Mouse (Mus musculus) urinary bladder, adult 2 months (tissue): ENCODE data around the gene Ghrh. TPM values are rescaled to one million over a fixed set of nuclear protein-coding genes. Genes with fewer than 3 reads are reported as not detected.

Source experiments
- DNase-seq: peaks from one replicate; pipeline ENCODE4 v3.0.0; 2022; ENCODE audit warnings: low spot score
- polyA plus RNA-seq: library from polyadenylated mRNA; depleted of rRNA; stranded (reverse); fragments of >200 nt; gene quantifications from 2 replicates; pipeline ENCODE4 v1.2.3, GENCODE M21; 2012

Ghrh gene
- polyA plus RNA-seq, 1 experiment: not detected

DNA sequence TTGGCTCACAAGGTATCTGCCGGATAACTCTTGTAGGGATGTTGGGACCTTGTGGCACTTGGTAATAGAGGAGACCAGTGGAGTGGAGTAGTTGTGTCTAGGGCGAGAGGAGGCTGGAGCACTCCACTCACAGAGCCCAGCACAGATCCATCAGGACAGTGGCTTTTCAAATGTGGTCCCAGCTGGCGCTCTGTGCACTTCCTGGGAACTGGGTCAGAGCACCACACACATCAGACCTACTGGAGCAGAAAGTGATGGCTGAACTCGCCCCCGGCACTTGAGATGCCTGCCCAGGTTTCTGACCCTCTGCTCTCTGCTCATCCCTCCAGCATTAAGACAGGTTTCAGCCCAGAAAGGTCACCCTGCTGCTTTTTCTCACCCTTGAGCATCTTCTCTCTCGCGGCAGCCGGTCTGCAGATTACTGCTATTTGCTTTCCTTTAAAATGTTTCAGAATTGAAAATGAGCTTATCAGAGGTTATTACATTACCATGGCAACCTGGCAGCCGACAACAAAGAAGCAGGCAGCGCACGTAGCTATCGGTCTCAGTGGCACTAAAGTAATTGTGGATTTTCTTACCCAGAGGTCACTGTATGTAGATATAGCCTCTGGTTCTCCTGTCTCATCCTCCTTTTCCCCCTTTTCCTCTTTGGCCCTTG lies 1.9 kb upstream of the Ghrh start:
- DNase-seq: no peak

DNA sequence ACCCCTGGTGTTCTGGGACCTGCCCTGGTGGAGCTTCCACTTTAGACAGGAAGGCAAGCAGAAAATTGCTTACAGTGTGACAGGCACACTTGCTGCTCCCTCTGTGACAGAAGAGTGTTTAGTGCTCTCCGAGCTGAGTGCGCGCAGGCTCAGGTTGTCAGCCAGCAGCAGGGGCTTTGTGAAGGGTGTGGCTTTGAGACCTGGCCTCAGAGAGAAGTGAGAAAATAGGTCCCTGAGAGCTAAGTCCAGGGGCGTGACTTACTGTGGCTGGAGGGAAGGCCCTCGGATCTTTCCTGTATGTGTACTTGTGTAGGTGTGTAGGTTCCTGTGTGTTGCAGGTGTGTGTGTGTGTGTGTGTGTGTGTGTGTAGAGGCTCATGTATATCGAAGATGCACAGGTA lies 4.0 kb downstream of the Ghrh start:
- DNase-seq: no peak

DNA sequence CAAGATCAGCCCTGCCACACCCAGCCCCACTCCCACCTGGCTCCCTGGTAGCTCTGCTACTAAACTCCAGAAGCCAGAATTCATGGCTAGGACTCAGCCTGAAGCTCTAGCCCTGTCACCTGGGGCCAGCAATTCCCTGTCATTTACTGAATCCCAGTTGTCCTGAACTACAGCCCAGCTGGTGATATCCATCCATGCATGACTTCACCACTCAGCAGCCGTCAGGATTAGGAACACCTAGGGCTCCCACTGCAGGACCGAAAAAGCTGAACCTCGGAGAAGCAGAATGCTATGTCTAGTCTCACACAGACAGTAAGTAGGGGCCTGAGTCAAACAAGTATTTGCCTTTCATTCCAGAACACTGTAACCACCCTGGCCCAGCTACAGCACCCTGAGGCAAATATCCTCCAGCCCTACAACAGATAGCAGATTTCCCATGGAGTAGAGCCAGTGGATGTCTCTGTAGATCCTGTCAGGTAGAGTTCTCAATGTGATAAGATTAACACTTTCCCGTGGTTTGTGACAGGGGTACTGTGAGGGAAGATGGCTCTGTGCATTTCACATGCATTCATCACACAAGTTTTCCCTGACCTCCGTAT lies 4.9 kb downstream of the Ghrh start:
- DNase-seq: no peak

DNA sequence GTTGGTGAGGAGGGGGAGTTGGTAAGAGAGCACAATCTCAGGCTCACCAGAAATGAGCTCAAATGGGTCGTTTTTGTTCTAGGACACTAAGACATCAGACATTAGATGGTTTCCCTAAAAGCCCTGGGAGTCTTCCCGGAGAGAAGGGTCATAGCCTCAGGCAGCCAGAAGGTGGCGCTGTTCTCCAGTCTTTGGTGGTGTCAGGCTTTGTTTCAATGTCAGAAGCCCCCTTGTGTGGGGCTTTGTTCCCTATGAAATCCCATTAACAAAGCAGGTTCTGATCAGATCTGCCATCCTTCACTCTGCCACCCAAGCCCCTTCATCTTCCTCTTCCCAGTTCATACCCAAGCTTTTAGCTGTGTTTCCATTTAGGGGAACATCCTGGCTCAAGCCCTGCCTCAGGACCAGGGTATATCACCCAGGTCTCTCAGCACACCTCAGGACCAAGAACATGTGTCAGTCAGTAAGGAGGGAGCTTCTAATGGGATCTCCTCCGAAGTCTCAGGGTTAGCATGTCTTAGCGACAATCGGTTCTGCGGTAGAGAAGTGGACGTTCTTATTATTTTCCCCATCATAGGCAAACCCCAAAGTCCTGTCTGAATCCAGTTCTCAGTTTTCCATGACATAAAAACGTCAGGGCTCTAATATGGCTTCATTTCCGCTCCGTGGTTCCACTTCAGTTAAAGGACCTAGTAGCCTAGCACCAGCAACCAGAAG lies 5.6 kb downstream of the Ghrh start:
- peak; percentile 57 for DNase-seq

DNA sequence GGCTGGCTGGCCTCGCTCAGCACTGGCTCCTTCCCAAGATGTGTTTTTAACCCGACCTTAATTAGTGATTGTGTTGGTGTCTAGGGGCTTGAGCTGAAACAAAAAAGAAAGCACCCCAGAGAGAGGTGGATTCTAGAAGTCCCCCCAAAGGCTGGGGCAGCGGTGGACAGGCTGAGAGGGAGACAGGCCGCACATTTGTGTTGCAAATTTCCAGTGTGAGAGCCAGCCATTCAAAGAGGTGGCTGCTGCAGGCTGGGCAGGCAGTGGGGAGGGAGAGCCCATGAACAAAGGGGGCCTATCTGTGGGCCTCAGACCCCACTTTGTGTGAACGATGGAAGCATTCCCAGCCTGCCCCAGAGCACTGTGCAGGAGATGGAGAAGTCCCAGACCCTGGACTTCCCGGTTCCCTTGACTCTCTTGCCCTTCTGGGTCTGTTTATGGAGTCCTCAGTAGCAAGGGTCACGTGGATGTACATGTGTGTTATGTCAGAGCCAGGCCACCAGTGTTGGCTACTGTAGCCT lies 7.0 kb downstream of the Ghrh start:
- no peak for DNase-seq

DNA sequence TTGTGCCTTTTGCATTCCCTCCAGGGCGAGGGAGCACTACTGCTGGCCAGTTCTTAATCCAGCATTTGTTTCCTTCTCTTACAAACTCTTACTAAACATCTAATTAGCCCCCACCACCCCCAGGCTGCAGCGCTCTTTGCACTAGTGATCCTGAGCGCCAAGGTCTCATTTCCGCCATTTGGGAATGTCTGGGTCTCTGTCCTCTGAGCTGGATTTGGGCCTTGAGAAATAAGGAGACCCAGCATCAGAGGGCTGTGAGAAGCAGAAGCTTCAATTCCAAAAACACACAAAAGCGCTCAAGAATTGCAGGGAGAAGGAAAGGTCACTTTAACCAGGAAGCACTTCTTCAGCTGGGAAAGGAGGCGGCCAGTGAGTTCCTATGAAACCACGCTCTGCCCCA lies 7.8 kb downstream of the Ghrh start:
- no peak for DNase-seq

DNA sequence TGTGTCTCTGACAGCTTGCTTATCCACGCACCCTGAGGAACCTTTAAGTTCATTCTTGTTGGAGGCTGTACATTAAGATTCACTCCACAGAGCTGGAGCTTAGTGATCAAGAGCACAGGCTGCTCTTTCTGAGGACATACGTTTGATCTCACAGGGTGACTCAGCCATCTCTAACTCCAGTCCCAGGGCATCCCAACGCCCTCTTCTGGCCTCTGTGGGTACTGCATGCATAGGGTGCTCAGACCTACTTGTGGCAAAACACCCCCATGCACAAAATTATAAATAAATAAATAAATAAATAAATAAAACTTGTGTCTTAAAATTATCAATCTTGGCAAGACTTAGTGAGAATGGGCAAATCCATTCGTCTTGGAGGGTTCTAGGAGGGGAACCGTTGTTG lies 8.6 kb downstream of the Ghrh start:
- DNase-seq: peak; percentile 58

DNA sequence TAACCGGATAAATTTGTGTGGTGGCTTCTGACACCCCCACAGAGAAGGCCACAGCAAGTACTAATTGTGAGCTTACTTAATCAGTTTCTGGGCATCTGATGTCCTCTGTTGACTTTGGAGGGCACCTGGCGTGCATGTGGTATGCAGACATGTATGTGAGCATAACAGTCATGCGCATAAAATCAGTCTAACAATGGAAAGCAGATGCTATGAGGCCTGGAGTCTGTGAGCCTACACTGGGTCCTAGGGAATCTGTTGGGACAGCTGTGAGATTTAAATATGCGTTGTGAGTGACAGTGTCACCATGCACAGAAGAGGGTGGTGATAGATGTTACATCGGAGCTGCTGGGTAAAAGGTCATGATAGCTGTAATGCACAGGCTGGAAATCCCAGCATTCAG lies 15.2 kb downstream of the Ghrh start:
- DNase-seq: no peak

DNA sequence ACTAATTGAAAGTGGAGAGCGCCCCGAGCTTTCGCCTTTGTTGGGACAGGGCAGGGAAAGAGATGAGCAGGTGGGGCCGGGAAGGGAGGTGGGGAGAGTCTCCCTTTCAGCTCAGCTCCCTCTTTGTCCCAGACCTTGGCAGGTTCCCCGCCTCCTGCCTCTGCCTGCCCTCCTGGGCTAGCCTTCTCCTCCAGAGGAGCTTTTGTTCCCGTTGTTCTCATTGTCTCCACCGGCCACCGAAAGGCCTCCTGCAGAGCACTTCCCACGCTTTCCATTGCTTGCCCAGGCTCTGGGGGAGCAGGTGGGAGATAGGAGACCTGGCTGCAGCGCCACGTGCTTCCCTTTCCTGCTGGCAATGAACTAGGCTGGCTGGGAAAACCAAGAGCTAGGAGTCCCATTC lies 18.7 kb downstream of the Ghrh start:
- DNase-seq: no peak

DNA sequence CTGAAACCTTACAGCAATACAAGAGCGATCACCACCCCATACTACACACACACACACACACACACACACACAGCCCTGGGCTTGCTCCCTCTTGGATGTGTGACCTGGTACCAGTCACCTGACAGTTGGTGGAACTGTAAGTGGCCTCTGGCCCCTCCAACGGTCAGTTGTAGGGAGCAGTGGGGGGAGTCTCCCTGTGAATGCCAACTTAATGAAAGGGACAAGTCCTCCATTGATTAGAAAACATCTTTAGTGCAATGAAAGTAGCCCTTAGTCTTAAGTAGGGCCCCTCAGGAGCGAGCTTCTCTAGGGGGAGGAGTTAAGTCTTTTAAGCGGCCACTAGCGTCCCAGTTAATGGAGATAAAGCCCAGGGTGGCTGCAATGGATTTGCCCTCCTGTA lies 19.2 kb downstream of the Ghrh start:
- no peak for DNase-seq

DNA sequence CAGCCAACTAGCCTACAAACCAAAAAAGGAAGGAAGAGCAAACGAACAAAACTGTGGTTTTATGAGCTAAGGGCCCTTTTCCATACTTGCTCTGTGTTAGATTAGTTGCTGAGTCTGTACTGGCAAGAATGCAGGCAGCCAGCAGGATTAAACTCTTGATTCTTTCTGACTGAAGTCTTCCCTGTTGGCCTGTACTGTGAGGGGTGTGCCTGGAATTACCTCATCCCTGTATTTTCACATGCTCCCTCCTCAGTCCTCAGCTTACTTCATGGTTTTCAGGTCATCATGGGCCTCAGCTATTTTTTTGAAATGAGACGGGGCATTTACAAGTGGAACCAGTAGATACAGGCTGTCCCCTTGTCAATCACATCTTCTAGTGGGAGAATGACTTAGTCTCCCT lies 22.1 kb downstream of the Ghrh start:
- no peak for DNase-seq

DNA sequence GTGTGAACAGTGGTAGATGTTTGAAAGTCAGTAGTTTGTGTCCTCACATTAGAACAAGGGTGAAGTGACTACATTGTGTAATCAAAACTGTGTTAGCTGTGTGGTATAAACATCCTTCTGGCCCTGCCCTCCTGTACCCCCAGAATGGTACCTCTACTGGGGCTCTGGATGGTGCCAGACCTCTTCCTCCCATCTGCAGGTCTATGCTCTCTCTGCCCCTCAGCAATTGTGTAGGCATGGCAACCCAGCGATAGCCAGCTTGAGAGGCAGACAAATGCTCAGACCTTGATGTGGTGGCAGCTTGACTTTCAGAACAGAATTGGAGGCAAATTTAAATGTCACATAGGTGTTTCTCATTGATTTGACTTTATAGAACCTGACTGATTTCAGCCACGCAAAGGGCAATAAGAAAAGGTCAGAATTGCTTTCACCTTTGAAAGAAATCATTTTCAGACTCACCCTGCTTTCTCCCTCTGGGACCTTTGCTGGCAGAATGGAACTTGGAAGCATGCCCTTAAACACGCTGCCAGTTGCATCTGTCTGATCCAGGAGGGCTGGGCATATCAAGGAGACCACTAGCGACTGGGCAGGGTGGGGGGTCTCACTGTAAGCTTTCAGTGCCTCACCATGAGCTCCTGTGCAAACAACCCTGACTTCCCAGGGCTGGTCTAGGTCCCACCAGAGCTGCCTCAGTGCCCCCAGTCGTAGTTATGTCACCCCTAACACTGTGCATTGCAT lies 25.1 kb downstream of the Ghrh start:
- DNase-seq: no peak

DNA sequence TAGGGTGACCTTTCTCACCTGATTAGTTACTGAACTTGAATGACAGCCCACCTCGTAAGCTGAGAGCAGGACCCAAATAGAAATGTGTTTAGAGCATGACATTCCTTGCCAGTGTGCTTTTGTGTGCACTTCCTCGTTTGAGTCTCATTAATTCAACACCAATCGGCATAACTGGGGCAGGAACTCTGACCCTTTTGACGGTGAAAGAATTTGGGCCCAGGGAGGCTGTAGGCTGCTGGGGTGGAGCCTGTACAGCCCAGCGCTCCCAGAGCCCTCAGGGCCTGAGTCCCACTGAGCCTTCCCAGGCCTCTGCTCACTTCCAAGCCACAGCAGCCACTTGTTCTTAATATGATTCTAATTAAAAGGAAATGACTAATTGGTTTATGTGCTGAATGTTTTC lies 26.4 kb downstream of the Ghrh start:
- DNase-seq: no peak

DNA sequence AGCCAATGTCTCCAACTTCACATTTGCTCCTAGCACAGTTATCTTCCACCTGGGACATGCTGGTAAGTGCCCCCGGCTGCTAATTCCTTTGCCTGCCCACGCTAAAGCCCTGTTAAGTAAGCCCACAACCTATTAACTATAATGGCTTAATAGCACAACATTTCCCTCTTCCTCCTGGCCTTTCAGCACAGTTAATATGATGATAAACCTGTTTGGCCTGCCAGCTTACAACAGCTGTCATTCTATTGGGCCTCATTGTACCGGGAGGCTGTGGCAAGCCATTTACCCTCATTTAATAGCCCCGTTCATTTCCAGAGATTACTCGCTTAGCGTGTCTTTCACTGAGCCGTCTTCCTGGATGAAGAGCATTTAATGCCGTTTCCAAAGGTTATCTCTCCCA lies 27.2 kb downstream of the Ghrh start:
- DNase-seq: no peak

DNA sequence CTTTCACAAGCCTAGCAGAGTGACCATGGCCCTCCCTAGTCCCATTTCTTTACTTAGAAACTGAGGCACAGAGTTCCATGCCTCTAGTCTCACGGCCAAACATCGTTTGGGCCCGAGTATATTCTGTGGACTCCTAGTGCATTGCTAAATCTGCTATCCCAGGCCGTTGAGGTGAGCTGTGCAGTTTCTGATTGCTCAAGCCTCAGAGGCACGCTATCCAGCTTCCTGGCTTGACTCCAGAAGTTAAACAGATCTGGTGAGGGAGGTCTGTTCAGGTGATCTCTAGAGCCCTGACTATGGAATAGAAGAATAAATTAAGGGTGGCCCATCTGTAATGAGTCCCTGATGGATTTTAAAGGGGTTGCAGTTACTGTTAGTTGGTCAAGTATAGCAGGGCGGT lies 30.1 kb downstream of the Ghrh start:
- no peak for DNase-seq

DNA sequence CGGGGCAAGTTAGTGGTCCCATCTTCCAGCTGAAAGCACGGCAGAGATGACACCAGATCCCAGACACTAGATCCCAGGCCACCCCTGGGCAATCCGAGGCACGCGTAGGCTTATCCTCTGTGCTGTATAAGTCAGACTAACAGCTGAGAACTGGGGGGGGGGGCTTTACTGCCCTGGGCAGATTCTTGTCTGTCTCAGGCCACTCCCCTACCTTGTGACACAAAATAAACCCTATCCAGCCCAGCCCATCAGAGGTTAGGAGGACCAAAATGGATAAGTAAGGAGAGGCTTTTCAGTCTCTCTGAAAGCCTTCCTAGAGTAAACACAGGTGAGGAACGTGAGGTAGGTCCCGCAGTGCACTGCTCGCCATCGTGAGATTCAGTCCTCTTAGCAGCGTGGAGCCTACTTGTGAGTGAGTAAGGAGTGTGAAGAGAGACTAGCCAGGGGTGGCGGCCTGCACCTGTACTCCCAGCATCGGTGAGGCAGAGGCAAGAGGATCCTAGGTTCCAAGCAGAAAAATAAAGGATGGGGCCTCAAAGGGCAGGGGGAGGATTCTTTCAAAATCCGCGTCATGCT lies 30.9 kb downstream of the Ghrh start:
- no peak for DNase-seq

DNA sequence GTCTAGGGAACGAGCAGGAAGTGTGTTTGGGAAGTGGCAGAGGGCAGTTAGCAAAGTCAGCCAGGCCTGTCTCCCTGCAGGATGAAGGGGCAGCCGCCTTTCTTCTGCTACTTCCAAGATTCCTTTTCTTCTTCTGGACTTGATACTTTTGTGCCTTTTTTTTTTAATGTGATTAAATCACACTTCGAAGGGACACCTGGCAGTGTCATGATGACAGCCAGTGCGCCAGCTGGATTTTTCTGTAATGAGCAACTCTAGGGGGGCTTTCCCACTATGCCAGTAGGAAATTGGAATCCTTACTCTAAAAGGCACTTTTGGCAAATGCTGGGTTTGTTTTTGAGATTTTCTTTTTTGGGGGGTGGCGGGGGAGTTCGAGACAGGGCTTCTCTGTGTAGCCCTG lies 31.8 kb downstream of the Ghrh start:
- no peak for DNase-seq

DNA sequence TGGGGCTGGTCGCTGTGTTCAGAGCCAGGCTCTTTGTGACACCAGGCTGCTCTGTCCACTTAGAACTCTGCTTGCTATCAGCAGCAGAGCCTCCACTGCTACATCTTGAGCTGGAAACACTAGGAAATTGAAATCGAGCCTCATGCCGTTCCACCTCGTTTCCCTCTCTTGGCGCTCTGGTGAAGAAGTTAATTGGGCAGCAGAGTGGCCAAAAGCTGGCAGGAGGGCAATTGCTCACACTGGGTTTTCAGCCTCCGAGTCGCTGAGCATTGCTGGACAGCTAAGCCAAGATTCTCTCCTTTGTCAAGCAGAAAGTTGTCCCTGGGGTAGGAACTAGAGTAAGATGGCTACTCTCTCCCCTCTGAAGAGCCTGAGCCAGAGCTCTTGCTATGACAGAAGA lies 33.0 kb downstream of the Ghrh start:
- no peak for DNase-seq

DNA sequence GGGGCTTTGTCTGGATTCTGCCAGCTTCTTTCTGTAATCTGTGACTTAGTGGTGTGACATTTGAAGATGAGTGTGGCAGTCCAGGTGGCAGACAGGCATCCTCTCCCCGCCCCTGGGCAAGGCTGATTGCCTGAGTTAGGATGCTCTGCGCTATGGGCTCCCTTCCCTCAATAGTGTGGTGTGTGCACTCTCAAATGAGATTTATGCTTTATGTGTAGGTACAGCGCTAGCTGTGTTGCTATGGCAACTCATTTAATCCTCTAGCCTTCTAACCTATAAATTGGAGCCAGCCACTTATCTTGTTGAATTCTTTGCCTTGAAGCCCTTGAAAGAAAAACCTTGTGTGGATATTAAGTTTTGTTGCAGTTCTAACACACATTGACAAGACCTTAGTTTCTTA lies 33.6 kb downstream of the Ghrh start:
- no peak for DNase-seq

DNA sequence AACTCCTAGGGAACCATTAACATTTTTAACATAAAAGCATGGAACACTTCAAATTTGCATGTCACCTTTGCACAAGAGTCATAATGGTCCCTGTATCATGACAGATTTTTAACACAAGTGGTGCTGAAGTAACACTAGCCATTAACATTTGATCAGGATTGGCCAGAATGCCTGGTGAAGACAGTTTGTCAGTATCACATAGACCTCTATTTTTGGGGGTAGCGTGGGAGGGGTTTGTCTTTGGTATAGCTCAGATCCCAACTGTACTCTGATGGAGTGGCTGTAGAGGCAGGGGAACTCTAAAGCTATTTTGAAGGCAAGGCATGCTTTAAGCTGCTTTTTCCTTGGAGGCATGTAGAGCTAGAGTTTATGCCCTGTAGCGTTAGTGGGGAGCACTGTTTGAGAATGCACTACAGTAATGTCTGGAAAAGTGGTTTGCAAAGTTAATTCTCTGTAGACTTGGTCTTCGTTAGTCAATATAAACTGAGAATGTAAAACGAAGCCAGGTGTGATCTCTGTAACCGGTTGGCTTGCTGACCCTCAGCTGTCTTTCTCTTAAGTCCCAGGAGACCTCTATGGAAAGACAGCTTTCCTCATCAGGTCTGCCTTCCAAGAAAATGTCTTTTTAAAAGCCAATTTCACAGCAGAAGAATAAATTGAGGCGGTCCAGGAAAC lies 36.2 kb downstream of the Ghrh start:
- DNase-seq: no peak

DNA sequence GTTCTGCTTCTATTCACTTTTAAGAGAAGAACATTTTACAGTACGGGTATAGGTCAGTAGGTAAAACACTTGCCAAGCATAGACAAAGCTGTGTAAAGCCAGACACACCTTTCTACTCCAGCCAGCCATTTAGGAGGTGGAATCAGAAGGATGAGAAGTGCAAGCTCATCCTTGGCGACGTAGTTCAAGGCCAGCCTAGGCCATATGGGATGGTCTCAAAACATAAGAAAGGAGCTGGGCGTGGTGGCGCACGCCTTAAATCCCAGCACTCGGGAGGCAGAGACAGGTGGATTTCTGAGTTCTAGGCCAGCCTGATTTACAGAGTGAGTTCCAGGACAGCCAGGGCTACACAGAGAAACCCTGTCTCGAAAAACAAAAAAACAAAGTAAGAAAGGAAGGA lies 37.7 kb downstream of the Ghrh start:
- DNase-seq: no peak
